Mouse (Mus musculus): ENCODE measurements around the gene Ube2g1. TPM values are rescaled to one million over a fixed set of nuclear protein-coding genes. Genes with fewer than 3 reads are reported as not detected.
A peak's percentile ranks its signal among the peaks of the same experiment; 100 is the strongest.
"Not testable (repeated sequence)": the region's sequence is repeated elsewhere in the genome, so short reads cannot be mapped to it uniquely, and the experiment has no call there.

The Ube2g1 gene
- total RNA-seq, 2 experiments from 2014 or later, result 22.4 to 41.5 TPM

GRCm38 (mm10) chr11:72689551-72690510 lies 82.7 kb downstream of the Ube2g1 start, which contains the start of gene Ankfy1:
Ankfy1 (plus strand) TSS chr11:72690006.
- ATAC-seq (ENCODE audit: poor library complexity, severe bottlenecking), result peak; percentile 95

GRCm38 (mm10) chr11:72692353-72692752 lies 85.3 kb downstream of the Ube2g1 start:
- no peak for ATAC-seq (ENCODE audit: poor library complexity, severe bottlenecking)

- ATAC-seq (ENCODE audit: poor library complexity, severe bottlenecking), result no peak
Measured at GRCm38 (mm10) chr11:72695025-72695424, 87.9 kb downstream of the Ube2g1 start.

GRCm38 (mm10) chr11:72696368-72696971 lies 89.4 kb downstream of the Ube2g1 start:
- no peak for ATAC-seq (ENCODE audit: poor library complexity, severe bottlenecking)

GRCm38 (mm10) chr11:72697323-72697722 lies 90.2 kb downstream of the Ube2g1 start:
- peak; percentile 94 for ATAC-seq (ENCODE audit: poor library complexity, severe bottlenecking)

GRCm38 (mm10) chr11:72705111-72705510 lies 98.0 kb downstream of the Ube2g1 start:
- not testable (repeated sequence) for ATAC-seq (ENCODE audit: poor library complexity, severe bottlenecking)

GRCm38 (mm10) chr11:72712721-72713120 lies 105.6 kb downstream of the Ube2g1 start:
- ATAC-seq (ENCODE audit: poor library complexity, severe bottlenecking), result no peak

- no peak for ATAC-seq (ENCODE audit: poor library complexity, severe bottlenecking)
Measured at GRCm38 (mm10) chr11:72718161-72718560, 111.1 kb downstream of the Ube2g1 start.

GRCm38 (mm10) chr11:72723165-72723564 lies 116.1 kb downstream of the Ube2g1 start:
- ATAC-seq (ENCODE audit: poor library complexity, severe bottlenecking), result no peak

- ATAC-seq (ENCODE audit: poor library complexity, severe bottlenecking), result 0 out of 2 replicates have a peak, but pooled peaks have one; percentile 54
Measured at GRCm38 (mm10) chr11:72723871-72724270, 116.8 kb downstream of the Ube2g1 start.

- ATAC-seq (ENCODE audit: poor library complexity, severe bottlenecking), result no peak
Measured at GRCm38 (mm10) chr11:72726023-72726422, 118.9 kb downstream of the Ube2g1 start.

GRCm38 (mm10) chr11:72733736-72734135 lies 126.7 kb downstream of the Ube2g1 start:
- no peak for ATAC-seq (ENCODE audit: poor library complexity, severe bottlenecking)

GRCm38 (mm10) chr11:72734840-72735518 lies 127.9 kb downstream of the Ube2g1 start:
- ATAC-seq (ENCODE audit: poor library complexity, severe bottlenecking), result no peak

GRCm38 (mm10) chr11:72735519-72735860 lies 128.4 kb downstream of the Ube2g1 start:
- ATAC-seq (ENCODE audit: poor library complexity, severe bottlenecking), result no peak

Other genes with a start within 250 kb of the Ube2g1 start
- not detected in 2 replicates for gene Tekt1, start 244.8 kb upstream of the Ube2g1 start, total RNA-seq (2015)
- not detected in 2 replicates for gene Tekt1, start 244.8 kb upstream of the Ube2g1 start, total RNA-seq (2017)
- not detected in 2 replicates for gene Smtnl2, start 195.6 kb upstream of the Ube2g1 start, total RNA-seq (2015)
- gene Smtnl2, start 195.6 kb upstream of the Ube2g1 start, total RNA-seq (2017), result not detected in 2 replicates
- gene Ggt6, start 171.8 kb upstream of the Ube2g1 start, total RNA-seq (2015), result not detected in 2 replicates
- not detected in 2 replicates for gene Ggt6, start 171.8 kb upstream of the Ube2g1 start, total RNA-seq (2017)
- 62.4 and 71.7 TPM in 2 replicates for gene Mybbp1a, start 165.9 kb upstream of the Ube2g1 start, total RNA-seq (2015)
- 35.4 and 36.0 TPM in 2 replicates for gene Mybbp1a, start 165.9 kb upstream of the Ube2g1 start, total RNA-seq (2017)
- 2.8 and 2.9 TPM in 2 replicates for gene Spns2, start 117.4 kb upstream of the Ube2g1 start, total RNA-seq (2015)
- 0.15 and 4.8 TPM in 2 replicates for gene Spns2, start 117.4 kb upstream of the Ube2g1 start, total RNA-seq (2017)
- gene Spns3, start 56.8 kb upstream of the Ube2g1 start, total RNA-seq (2015), result 4.7 and 5.4 TPM in 2 replicates
- 4.3 and 6.4 TPM in 2 replicates for gene Spns3, start 56.8 kb upstream of the Ube2g1 start, total RNA-seq (2017)
- gene Ankfy1, start 82.7 kb downstream of the Ube2g1 start, total RNA-seq (2015), result 48.0 and 51.3 TPM in 2 replicates
- gene Ankfy1, start 82.7 kb downstream of the Ube2g1 start, total RNA-seq (2017), result 51.5 and 56.5 TPM in 2 replicates
- 2.9 and 4.0 TPM in 2 replicates for gene Cyb5d2, start 188.9 kb downstream of the Ube2g1 start, total RNA-seq (2015)
- 3.9 and 5.6 TPM in 2 replicates for gene Cyb5d2, start 188.9 kb downstream of the Ube2g1 start, total RNA-seq (2017)
- gene Zzef1, start 188.9 kb downstream of the Ube2g1 start, total RNA-seq (2015), result 26.9 and 27.1 TPM in 2 replicates
- gene Zzef1, start 188.9 kb downstream of the Ube2g1 start, total RNA-seq (2017), result 32.1 and 43.5 TPM in 2 replicates

Data from megakaryocyte, adult 5-6 weeks (primary cell).